Mouse (Mus musculus) midbrain, embryonic 14.5 days (tissue): ENCODE measurements around the gene Nes. TPM values are rescaled to one million over a fixed set of nuclear protein-coding genes. Genes with fewer than 3 reads are reported as not detected.

Experiments
- ATAC-seq: fragments of 200-750 bp; cut with Nextera tagmentation; 2 replicates; pipeline ENCODE4 v1.8.0; 2017; ENCODE audit warnings: moderate number of reproducible peaks, moderate library complexity; ENCODE audit not compliant: low FRiP score, low TSS enrichment
- DNase-seq: peaks from one replicate; pipeline ENCODE4 v3.0.0-alpha.2; 2015
- H3K27ac ChIP-seq: fragments of 300-500 bp; sonication (generic); replicated peaks from 2 replicates; pipeline ENCODE4 v1.5.1; 2014; ENCODE audit warnings: mild to moderate bottlenecking, low read depth, low read length, moderate library complexity
- H3K27me3 ChIP-seq: fragments of 300-500 bp; sonication (generic); 2 replicates; pipeline ENCODE4 v1.6.1; 2014; ENCODE audit warnings: low read length, control low read depth, mixed read lengths; ENCODE audit not compliant: control insufficient read depth, insufficient read depth
- H3K36me3 ChIP-seq: fragments of 300-500 bp; sonication (generic); 2 replicates; pipeline ENCODE4 v1.6.1; 2014; ENCODE audit warnings: low read length, control low read depth; ENCODE audit not compliant: control insufficient read depth, insufficient read depth
- H3K4me1 ChIP-seq: fragments of 300-500 bp; sonication (generic); 2 replicates; pipeline ENCODE4 v1.6.1; 2014; ENCODE audit warnings: mild to moderate bottlenecking, antibody characterized with exemption, low read length, control low read depth; ENCODE audit not compliant: control insufficient read depth, insufficient read depth
- H3K4me2 ChIP-seq: fragments of 300-500 bp; sonication (generic); 2 replicates; pipeline ENCODE4 v1.6.1; 2014; ENCODE audit warnings: mild to moderate bottlenecking, low read length, moderate library complexity
- H3K4me3 ChIP-seq: fragments of 300-500 bp; sonication (generic); replicated peaks from 2 replicates; pipeline ENCODE4 v1.5.1; 2014; ENCODE audit warnings: low read depth, low read length
- H3K9ac ChIP-seq: fragments of 300-500 bp; sonication (generic); replicated peaks from 2 replicates; pipeline ENCODE4 v1.6.1; 2014; ENCODE audit warnings: mild to moderate bottlenecking, low read length, moderate library complexity
- H3K9me3 ChIP-seq: fragments of 300-500 bp; sonication (generic); 2 replicates; pipeline ENCODE4 v1.6.1; 2016; ENCODE audit warnings: low read length, control low read depth, mixed read lengths; ENCODE audit not compliant: control insufficient read depth
- WGBS: fragments of 180-500 bp; shearing (Covaris S2); extraction: QIAGEN DNeasy Blood & Tissue Kit; methylation state at CpG from one replicate; pipeline ENCODE4 v1.1.7; 2014; 5-methylcytosine and 5-hydroxymethylcytosine counted together
- polyA plus RNA-seq: library from polyadenylated mRNA; unstranded; fragments of >200 nt; fragmentation: Nextera tagmentation; extraction: Ambion mirVana; gene quantifications from 2 replicates; pipeline ENCODE4 v1.2.1, GENCODE M21; 2014

Gene Nes
- polyA plus RNA-seq, 1 experiment from 2014 or later, result 28.8 TPM

- peak; percentile 50; the same call in 1 of the 2 replicates for ATAC-seq
- Histone ChIP-seq H3K9me3 (no peaks in the 10 kb centered on the region), H3K36me3 (peaks cover 69% of the 10 kb centered on the region), H3K27ac (no peak overlapping the region), H3K27me3 (no peaks in the 10 kb centered on the region), H3K9ac (peak overlapping the region; percentile 9; the same call in 1 of the 2 replicates), H3K4me3 (no peak overlapping the region), H3K4me1 (peaks cover 6% of the 10 kb centered on the region), H3K4me2 (no peak overlapping the region)
- WGBS, result 90% methylated on average over 2 of the region's 2 CpGs
- DNase-seq, result peak; percentile 93
Observed at GRCm38 (mm10) chr3:87935776-87936175, 35.1 kb upstream of the Nes start.

- ATAC-seq, result no peak
- Histone ChIP-seq H3K9me3 (no peaks in the 10 kb centered on the region), H3K4me1 (peaks cover 11% of the 10 kb centered on the region; the same call in 1 of the 2 replicates), H3K9ac (no peak overlapping the region), H3K4me2 (no peak overlapping the region), H3K36me3 (peaks cover 69% of the 10 kb centered on the region), H3K27me3 (no peaks in the 10 kb centered on the region), H3K4me3 (no peak overlapping the region), H3K27ac (no peak overlapping the region)
- DNase-seq, result no peak
- 57% methylated on average over 5 of the region's 5 CpGs for WGBS
Observed at GRCm38 (mm10) chr3:87940611-87941010, 30.3 kb upstream of the Nes start.

- DNase-seq (no peak), ATAC-seq (no peak)
- 93% methylated on average over 2 of the region's 2 CpGs for WGBS
- Histone ChIP-seq H3K27me3 (no peaks in the 10 kb centered on the region), H3K9me3 (no peaks in the 10 kb centered on the region), H3K36me3 (peaks cover 63% of the 10 kb centered on the region), H3K9ac (no peak overlapping the region), H3K27ac (no peak overlapping the region), H3K4me3 (no peak overlapping the region), H3K4me2 (no peak overlapping the region), H3K4me1 (peaks cover 28% of the 10 kb centered on the region)
Observed at GRCm38 (mm10) chr3:87942471-87942870, 28.4 kb upstream of the Nes start.

GRCm38 (mm10) chr3:87943586-87943985, 27.3 kb upstream of the Nes start:
- Histone ChIP-seq H3K9me3 (no peaks in the 10 kb centered on the region), H3K27me3 (no peaks in the 10 kb centered on the region), H3K4me1 (peaks cover 39% of the 10 kb centered on the region), H3K4me3 (no peak overlapping the region), H3K27ac (no peak overlapping the region), H3K36me3 (peaks cover 52% of the 10 kb centered on the region), H3K4me2 (no peak overlapping the region), H3K9ac (no peak overlapping the region)
- 86% methylated on average over 7 of the region's 7 CpGs for WGBS
- ATAC-seq (no peak), DNase-seq (no peak)

GRCm38 (mm10) chr3:87944838-87945600, 25.9 kb upstream of the Nes start:
- Histone ChIP-seq H3K9me3 (no peaks in the 10 kb centered on the region), H3K27ac (0 out of 2 replicates have a peak overlapping the region, but pooled peaks have one; percentile 45), H3K9ac (no peak overlapping the region), H3K27me3 (no peaks in the 10 kb centered on the region), H3K36me3 (peaks cover 38% of the 10 kb centered on the region), H3K4me1 (peaks cover 54% of the 10 kb centered on the region), H3K4me3 (no peak overlapping the region), H3K4me2 (no peak overlapping the region)
- peak; percentile 43; the same call in 1 of the 2 replicates for ATAC-seq
- DNase-seq, result peak; percentile 29
- WGBS, result 7% methylated on average over 4 of the region's 4 CpGs

- ATAC-seq (no peak), DNase-seq (peak; percentile 24)
- Histone ChIP-seq H3K4me3 (no peak overlapping the region), H3K27ac (0 out of 2 replicates have a peak overlapping the region, but pooled peaks have one; percentile 16), H3K4me2 (no peak overlapping the region), H3K9ac (no peak overlapping the region), H3K4me1 (peaks cover 59% of the 10 kb centered on the region), H3K27me3 (no peaks in the 10 kb centered on the region), H3K36me3 (peaks cover 28% of the 10 kb centered on the region), H3K9me3 (no peaks in the 10 kb centered on the region)
- WGBS, result 10% methylated on average over 12 of the region's 12 CpGs
Observed at GRCm38 (mm10) chr3:87945781-87946540, 24.9 kb upstream of the Nes start.

- Histone ChIP-seq H3K27ac (0 out of 2 replicates have a peak overlapping the region, but pooled peaks have one; percentile 20), H3K4me3 (no peak overlapping the region), H3K4me1 (peaks cover 59% of the 10 kb centered on the region), H3K27me3 (no peaks in the 10 kb centered on the region), H3K9me3 (no peaks in the 10 kb centered on the region), H3K4me2 (no peak overlapping the region), H3K9ac (peak overlapping the region; percentile 21; the same call in 1 of the 2 replicates), H3K36me3 (peaks cover 23% of the 10 kb centered on the region)
- DNase-seq, result peak; percentile 14
- 29% methylated on average over 1 of the region's 1 CpGs for WGBS
- no peak for ATAC-seq
Observed at GRCm38 (mm10) chr3:87946541-87946860, 24.4 kb upstream of the Nes start.

- peak; percentile 55 for DNase-seq
- ATAC-seq, result no peak
Observed at GRCm38 (mm10) chr3:87947056-87947810, 23.6 kb upstream of the Nes start.

More at GRCm38 (mm10) chr3:87947056-87947810, 23.6 kb upstream of the Nes start:
- H3K4me3 ChIP-seq, result peak overlapping the region; percentile 24
- 4% methylated on average over 26 of the region's 26 CpGs for WGBS
- H3K27ac ChIP-seq, result no peak overlapping the region
- H3K9me3 ChIP-seq, result no peaks in the 10 kb centered on the region
- peaks cover 16% of the 10 kb centered on the region for H3K36me3 ChIP-seq
- H3K4me2 ChIP-seq, result peak overlapping the region; percentile 58
- H3K9ac ChIP-seq, result peak overlapping the region; percentile 44
- H3K27me3 ChIP-seq, result no peaks in the 10 kb centered on the region
- peaks cover 65% of the 10 kb centered on the region for H3K4me1 ChIP-seq
